Mouse (Mus musculus) cerebellum, adult 2 months (tissue): Measurements from ENCODE around the gene Nptx1.

Experiments
- CTCF ChIP-seq: fragments of 200-500 bp; IDR thresholded peaks from 2 replicates; pipeline ENCODE4 v1.5.1; 2011; ENCODE audit warnings: low read depth, mild to moderate bottlenecking, control low read depth, low read length, moderate library complexity, borderline replicate concordance; ENCODE audit not compliant: insufficient read depth
- POLR2A ChIP-seq: fragments of 200-500 bp; IDR thresholded peaks from 2 replicates; pipeline ENCODE4 v1.6.1; 2011; ENCODE audit warnings: low read length, control low read depth, borderline replicate concordance; ENCODE audit not compliant: insufficient read depth

GRCm38 (mm10) chr11:119554706-119555105, 7.2 kb upstream of the Nptx1 start:
- TF ChIP-seq CTCF (no peak), POLR2A (no peak)
